Mouse (Mus musculus): ENCODE measurements around the gene Ccdc169. TPM values are rescaled to one million over a fixed set of nuclear protein-coding genes. Genes with fewer than 3 reads are reported as not detected.
"Not testable (repeated sequence)": the region's sequence is repeated elsewhere in the genome, so short reads cannot be mapped to it uniquely, and the experiment has no call there.

Ccdc169 gene
- total RNA-seq, 2 experiments from 2014 or later, result 0.22 to 0.56 TPM

DNA sequence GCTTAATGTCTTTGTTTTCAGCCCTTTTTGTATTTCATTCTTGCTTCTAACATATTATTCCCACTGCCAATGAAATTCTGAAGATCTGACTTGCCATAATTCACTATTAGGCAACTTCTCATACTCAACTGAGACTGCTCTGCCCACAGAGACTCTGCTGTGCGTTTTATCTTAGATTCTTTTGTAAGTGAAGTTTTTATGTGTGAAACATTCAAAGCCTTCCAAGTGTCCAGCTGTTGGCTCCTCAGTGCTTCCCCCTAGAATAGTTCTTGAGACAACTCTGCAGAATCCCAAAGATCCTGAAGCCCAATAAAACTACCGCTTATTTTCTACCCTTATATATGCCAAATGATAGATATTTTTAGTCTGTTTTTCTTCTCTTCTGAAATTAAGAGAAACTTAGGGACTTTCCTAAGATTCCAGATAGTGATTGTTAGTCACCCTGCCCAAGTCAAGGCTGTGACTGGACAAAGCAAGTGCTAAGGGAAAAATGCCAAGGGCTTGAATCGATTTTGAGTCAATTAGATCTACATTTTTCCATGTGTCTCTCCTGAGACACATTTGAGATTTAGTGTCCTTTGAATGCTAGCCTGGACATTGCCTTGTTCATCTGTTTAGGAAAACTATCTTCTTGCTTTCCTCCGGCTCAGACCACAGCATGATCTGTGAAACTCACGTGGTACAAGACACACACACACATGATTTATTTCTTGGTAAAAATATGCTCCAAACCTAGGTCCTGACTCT lies 58.6 kb downstream of the Ccdc169 start:
- no peak for DNase-seq

DNA sequence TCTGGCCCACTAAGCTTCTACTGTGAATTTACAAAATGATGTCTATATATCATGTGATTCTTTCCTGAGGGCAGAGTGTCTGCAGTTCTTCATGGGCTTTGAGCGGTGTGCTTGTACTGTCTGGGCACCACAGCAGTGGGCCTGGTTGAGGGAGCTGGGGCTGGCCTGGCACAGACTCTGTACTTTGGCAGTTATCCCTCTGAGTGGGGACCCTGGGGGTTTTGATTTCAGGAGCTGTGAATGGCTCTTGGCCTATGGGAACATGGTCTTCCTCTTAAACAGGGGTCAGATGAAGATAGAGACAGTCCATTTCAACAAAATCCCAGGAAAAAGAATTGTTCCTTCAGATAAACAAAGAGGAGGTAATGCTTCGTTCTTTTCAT lies 59.2 kb downstream of the Ccdc169 start:
- DNase-seq, result no peak

DNA sequence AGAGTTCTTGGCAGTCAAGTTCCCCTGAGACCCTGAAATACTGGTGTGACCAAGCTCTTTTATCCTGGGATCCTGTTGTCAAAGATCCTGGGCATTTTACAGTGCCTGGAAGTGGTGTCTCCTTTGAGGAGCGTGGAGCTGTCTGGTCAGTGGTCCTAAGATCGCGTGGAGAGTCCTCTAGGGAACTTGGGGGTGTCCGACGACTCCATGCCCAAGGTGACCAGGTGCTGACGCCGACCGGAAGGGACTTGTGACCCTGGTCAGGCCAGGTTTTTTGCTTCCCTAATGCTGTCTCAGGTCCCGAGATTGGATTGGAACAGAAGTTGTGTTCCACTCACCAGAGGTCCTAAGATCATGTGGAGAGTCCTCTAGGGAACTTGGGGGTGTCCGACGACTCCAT lies 66.5 kb downstream of the Ccdc169 start:
- not testable (repeated sequence) for DNase-seq

DNA sequence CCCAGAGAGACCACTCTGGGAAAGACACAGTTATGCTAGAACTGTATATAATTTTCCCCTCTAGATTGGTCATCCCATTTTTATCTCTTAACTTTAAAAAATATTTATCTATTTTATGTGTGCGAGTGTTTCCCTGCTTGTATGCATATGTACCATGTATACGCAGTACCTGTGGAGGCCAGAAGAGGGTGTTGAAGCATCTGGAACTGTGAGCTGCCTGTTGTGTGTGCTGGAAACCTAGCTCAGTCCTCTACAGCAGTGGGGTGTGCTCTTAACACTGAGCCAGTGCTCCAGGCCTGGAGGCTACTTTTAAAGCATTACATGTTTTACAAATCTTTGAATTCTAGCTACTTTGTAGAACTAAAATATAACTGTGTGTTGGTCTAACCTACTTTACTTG lies 69.3 kb downstream of the Ccdc169 start:
- DNase-seq, result no peak

DNA sequence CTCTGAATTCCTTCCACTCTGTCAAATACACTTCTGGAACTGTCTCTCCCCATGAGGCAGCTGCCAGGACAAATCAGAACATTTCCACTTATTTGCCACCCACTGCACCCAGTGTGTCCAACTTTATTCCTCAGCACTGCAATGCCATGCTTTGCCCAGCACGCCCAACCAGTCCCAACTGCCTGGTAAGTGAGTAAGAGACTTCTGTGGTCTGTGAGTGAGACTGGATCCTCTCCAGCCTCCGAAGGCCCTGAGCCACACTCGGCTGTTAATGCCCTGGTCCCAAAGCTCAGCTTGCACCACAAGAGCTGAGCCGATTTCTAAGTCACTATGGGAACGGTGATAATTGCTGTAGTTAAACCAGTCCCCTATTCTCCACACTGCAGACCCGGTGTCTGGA lies 70.5 kb downstream of the Ccdc169 start:
- no peak for DNase-seq

DNA sequence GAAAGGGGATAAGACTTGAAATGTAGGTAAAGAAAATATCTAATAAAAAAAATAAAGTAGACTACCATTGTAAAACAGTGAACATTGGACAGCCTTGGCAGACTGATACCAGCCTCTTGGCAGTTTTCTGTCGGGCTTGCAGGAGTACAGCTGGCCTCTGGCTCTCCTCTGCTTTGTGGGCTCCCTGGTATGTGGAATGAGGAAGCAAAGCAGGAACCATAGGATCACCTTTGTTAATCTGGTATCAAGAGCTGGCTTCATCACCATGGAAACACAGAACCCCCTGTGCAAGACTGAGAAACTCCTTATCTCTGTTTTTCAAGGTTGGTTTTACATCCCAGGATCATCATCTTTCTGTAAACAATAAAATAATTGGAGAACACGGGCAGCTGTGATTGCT lies 75.1 kb downstream of the Ccdc169 start:
- no peak for DNase-seq

DNA sequence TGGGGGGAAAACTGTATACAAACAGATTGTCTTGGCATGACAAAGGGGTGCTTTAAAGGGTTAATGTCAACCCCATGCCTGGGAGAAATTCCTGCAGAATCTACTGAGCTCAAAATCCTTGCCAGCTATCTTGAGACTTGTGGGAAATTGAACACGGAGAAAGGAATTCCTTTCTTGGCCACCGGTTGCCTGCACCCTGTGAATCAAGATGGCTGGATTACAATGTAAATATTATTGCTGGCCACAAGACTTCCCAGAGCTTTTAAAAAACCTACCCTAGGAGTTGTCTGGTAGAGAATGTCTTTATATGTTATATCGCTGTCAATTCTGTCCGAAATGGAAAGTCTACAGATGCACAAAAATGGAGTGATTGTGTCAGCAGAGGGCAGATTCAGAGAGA lies 76.6 kb downstream of the Ccdc169 start:
- DNase-seq, result no peak

DNA sequence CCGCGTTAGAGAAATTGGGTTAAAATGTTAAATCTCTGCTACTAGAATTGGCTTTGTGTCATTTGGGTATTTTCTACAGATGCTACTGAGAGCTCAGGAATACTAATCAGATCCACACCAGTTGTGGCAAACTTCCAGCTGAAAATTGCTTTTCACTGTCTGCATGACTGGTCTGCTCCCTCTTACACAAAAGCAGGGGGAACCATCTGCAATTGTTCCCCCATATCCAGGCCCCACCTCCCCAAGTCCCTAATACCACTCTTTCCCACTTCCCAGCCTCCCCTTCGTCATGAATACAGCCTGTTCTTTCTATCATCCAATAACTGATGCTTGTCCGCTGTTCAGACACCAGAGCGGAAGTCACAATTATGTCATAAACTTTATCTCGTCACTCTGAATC lies 77.3 kb downstream of the Ccdc169 start:
- DNase-seq, result no peak

DNA sequence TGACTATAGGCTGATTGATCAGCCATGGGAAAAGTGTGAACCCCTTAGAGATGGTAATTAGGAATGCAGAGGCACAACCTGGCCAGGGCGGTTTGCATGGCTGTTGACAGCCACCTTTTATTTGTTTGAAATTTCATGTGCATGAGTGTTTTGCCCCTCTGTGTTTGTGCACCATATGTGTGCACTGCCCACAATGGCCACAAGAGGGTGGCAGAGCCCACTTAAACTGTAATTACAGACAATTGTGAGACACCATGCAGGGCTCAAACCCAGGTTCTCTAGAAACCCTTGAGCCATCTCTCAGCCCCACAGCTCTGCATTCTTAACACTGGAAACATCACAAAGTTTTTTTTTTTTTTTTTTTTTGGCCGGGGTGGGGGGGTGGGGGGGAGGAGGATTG lies 85.4 kb downstream of the Ccdc169 start:
- no peak for DNase-seq

Small RNA genes lying within 50 kb of the gene (microRNA-seq; reads per million reads assigned to microRNA genes)
- 0 reads per million in 2 experiments for gene Gm22029

Other genes with a start within 250 kb of the Ccdc169 start
- gene Sertm1, start 221.5 kb upstream of the Ccdc169 start, total RNA-seq (2021), result 10 to 100 TPM; 80.4 to 82.3 TPM
- 1 to 10 TPM; 2.6 to 3.4 TPM for gene Ccna1, start 81.8 kb upstream of the Ccdc169 start, total RNA-seq (2021)
- gene Spg20, start 25.2 kb upstream of the Ccdc169 start, total RNA-seq (2021), result 10 to 100 TPM; 39.2 to 40.3 TPM
- gene Sohlh2, start 44.7 kb downstream of the Ccdc169 start, total RNA-seq (2021), result not detected
- gene Dclk1, start 105.0 kb downstream of the Ccdc169 start, total RNA-seq (2021), result 100 to 1,000 TPM; 577 to 611 TPM